Mouse (Mus musculus) testis, adult 2 months (tissue): Measurements from ENCODE around the gene Ccdc186. TPM values are rescaled to one million over a fixed set of nuclear protein-coding genes. Genes with fewer than 3 reads are reported as not detected.

Source experiments
- H3K27ac ChIP-seq: fragments of 200-500 bp; 2 replicates; pipeline ENCODE4 v1.5.1; 2012; ENCODE audit warnings: low read depth, low read length; ENCODE audit not compliant: control insufficient read depth, insufficient read depth
- H3K27me3 ChIP-seq: fragments of 200-500 bp; 2 replicates; pipeline ENCODE4 v1.6.1; 2012; ENCODE audit warnings: mild to moderate bottlenecking, low read length, moderate library complexity; ENCODE audit not compliant: control insufficient read depth, insufficient read depth
- H3K36me3 ChIP-seq: fragments of 200-500 bp; 2 replicates; pipeline ENCODE4 v1.6.1; 2012; ENCODE audit warnings: mild to moderate bottlenecking, low read length; ENCODE audit not compliant: control insufficient read depth, insufficient read depth
- H3K4me1 ChIP-seq: fragments of 200-500 bp; 2 replicates; pipeline ENCODE4 v1.6.1; 2012; ENCODE audit warnings: low read length; ENCODE audit not compliant: control insufficient read depth, insufficient read depth
- H3K4me3 ChIP-seq: fragments of 200-500 bp; 2 replicates; pipeline ENCODE4 v1.5.1; 2012; ENCODE audit warnings: low read depth, mild to moderate bottlenecking, low read length, moderate library complexity, mixed read lengths; ENCODE audit not compliant: control insufficient read depth
- CTCF ChIP-seq: fragments of 200-500 bp; IDR thresholded peaks from 2 replicates; pipeline ENCODE4 v1.5.1; 2012; ENCODE audit warnings: low read depth, mild to moderate bottlenecking, inconsistent platforms, low read length, moderate library complexity; ENCODE audit not compliant: control insufficient read depth, insufficient read depth, insufficient replicate concordance
- POLR2A ChIP-seq: fragments of 200-500 bp; IDR thresholded peaks from 2 replicates; pipeline ENCODE4 v1.6.1; 2012; ENCODE audit warnings: low read depth, mild to moderate bottlenecking, inconsistent platforms, low read length, moderate library complexity; ENCODE audit not compliant: control insufficient read depth
- polyA plus RNA-seq: library from polyadenylated mRNA; depleted of rRNA; stranded (reverse); fragments of >200 nt; gene quantifications from 2 replicates; pipeline ENCODE4 v1.2.3, GENCODE M21; 2012

Ccdc186 gene
- polyA plus RNA-seq, 1 experiment = 13.5 TPM

- Histone ChIP-seq H3K27ac (no peak overlapping the region), H3K27me3 (no peaks in the 10 kb centered on the region), H3K36me3 (peaks cover 4% of the 10 kb centered on the region), H3K4me1 (no peaks in the 10 kb centered on the region; the same call in 1 of the 2 replicates), H3K4me3 (peak overlapping the region; percentile 16; the same call in 1 of the 2 replicates)
- no peak for TF ChIP-seq POLR2A
- no peak for TF ChIP-seq CTCF
These were observed 8.6 kb downstream of the Ccdc186 start for GRCm38 (mm10) chr19:56813360-56813759.

GRCm38 (mm10) chr19:56811590-56811989 is 10.4 kb downstream of the Ccdc186 start:
- peak; percentile 39; the same call in 1 of the 2 replicates for TF ChIP-seq CTCF
- no peak for TF ChIP-seq POLR2A
- no peaks in the 10 kb centered on the region for H3K27me3 ChIP-seq
- no peaks in the 10 kb centered on the region; the same call in 1 of the 2 replicates for H3K4me1 ChIP-seq
- H3K4me3 ChIP-seq = no peak overlapping the region; the same call in 1 of the 2 replicates
- H3K36me3 ChIP-seq = peaks cover 5% of the 10 kb centered on the region
- no peak overlapping the region for H3K27ac ChIP-seq

- H3K27ac ChIP-seq = no peak overlapping the region
- H3K36me3 ChIP-seq = peaks cover 5% of the 10 kb centered on the region
- TF ChIP-seq POLR2A = no peak
- no peak for TF ChIP-seq CTCF
- H3K4me3 ChIP-seq = no peak overlapping the region
- no peaks in the 10 kb centered on the region; the same call in 1 of the 2 replicates for H3K4me1 ChIP-seq
- H3K27me3 ChIP-seq = no peaks in the 10 kb centered on the region
These were observed 11.3 kb downstream of the Ccdc186 start for GRCm38 (mm10) chr19:56810641-56811146.

- Histone ChIP-seq H3K27ac (no peak overlapping the region), H3K4me3 (no peak overlapping the region), H3K27me3 (no peaks in the 10 kb centered on the region), H3K36me3 (peaks cover 5% of the 10 kb centered on the region), H3K4me1 (no peaks in the 10 kb centered on the region)
- TF ChIP-seq CTCF (no peak; the same call in 1 of the 2 replicates), POLR2A (no peak)
These were observed 13.2 kb downstream of the Ccdc186 start for GRCm38 (mm10) chr19:56808771-56809170.

- Histone ChIP-seq H3K4me3 (no peak overlapping the region), H3K36me3 (peaks cover 4% of the 10 kb centered on the region), H3K27ac (no peak overlapping the region), H3K27me3 (no peaks in the 10 kb centered on the region), H3K4me1 (no peaks in the 10 kb centered on the region)
- TF ChIP-seq POLR2A (no peak), CTCF (no peak)
These were observed 14.9 kb downstream of the Ccdc186 start for GRCm38 (mm10) chr19:56807122-56807521.

GRCm38 (mm10) chr19:56805366-56805765 is 16.6 kb downstream of the Ccdc186 start:
- Histone ChIP-seq H3K36me3 (peaks cover 10% of the 10 kb centered on the region), H3K4me1 (no peaks in the 10 kb centered on the region), H3K27me3 (no peaks in the 10 kb centered on the region), H3K27ac (no peak overlapping the region), H3K4me3 (no peak overlapping the region)
- TF ChIP-seq CTCF = no peak
- TF ChIP-seq POLR2A = no peak

- Histone ChIP-seq H3K4me3 (no peak overlapping the region), H3K27me3 (no peaks in the 10 kb centered on the region), H3K36me3 (peaks cover 6% of the 10 kb centered on the region), H3K4me1 (no peaks in the 10 kb centered on the region), H3K27ac (no peak overlapping the region)
- TF ChIP-seq POLR2A (no peak), CTCF (no peak)
These were observed 19.6 kb downstream of the Ccdc186 start for GRCm38 (mm10) chr19:56802352-56802746.

- H3K4me1 ChIP-seq = no peaks in the 10 kb centered on the region
- no peak overlapping the region for H3K27ac ChIP-seq
- TF ChIP-seq CTCF (no peak), POLR2A (no peak)
- H3K27me3 ChIP-seq = no peaks in the 10 kb centered on the region
- H3K36me3 ChIP-seq = peaks cover 7% of the 10 kb centered on the region
- no peak overlapping the region for H3K4me3 ChIP-seq
These were observed 20.2 kb downstream of the Ccdc186 start for GRCm38 (mm10) chr19:56801656-56802351.
